Mouse (Mus musculus) small intestine, adult 2 months (tissue): ENCODE measurements around the gene Tmem121. TPM values are rescaled to one million over a fixed set of nuclear protein-coding genes. Genes with fewer than 3 reads are reported as not detected.
"Not testable (repeated sequence)": the region's sequence is repeated elsewhere in the genome, so short reads cannot be mapped to it uniquely, and the experiment has no call there.

Experiments
- H3K27ac ChIP-seq: fragments of 200-500 bp; 2 replicates; pipeline ENCODE4 v1.5.1; 2012; ENCODE audit warnings: low read depth, low read length, control low read depth, inconsistent platforms; ENCODE audit not compliant: insufficient read depth
- H3K27me3 ChIP-seq: fragments of 200-500 bp; 2 replicates; pipeline ENCODE4 v1.6.1; 2012; ENCODE audit warnings: mild to moderate bottlenecking, moderate library complexity, low read length, inconsistent platforms; ENCODE audit not compliant: control insufficient read depth, insufficient read depth
- H3K36me3 ChIP-seq: fragments of 200-500 bp; 2 replicates; pipeline ENCODE4 v1.6.1; 2012; ENCODE audit warnings: mild to moderate bottlenecking, low read length, control low read depth, inconsistent platforms; ENCODE audit not compliant: control insufficient read depth, insufficient read depth
- H3K4me1 ChIP-seq: fragments of 200-500 bp; 2 replicates; pipeline ENCODE4 v1.6.1; 2012; ENCODE audit warnings: low read length, inconsistent platforms, mixed read lengths; ENCODE audit not compliant: control insufficient read depth, insufficient read depth, insufficient read length
- H3K4me3 ChIP-seq: fragments of 200-500 bp; 2 replicates; pipeline ENCODE4 v1.5.1; 2012; ENCODE audit warnings: low read depth, mild to moderate bottlenecking, control low read depth, inconsistent platforms, low read length, moderate library complexity
- CTCF ChIP-seq: fragments of 200-500 bp; IDR thresholded peaks from 2 replicates; pipeline ENCODE4 v1.5.1; 2012; ENCODE audit warnings: low read depth, mild to moderate bottlenecking, control low read depth, inconsistent platforms, low read length, moderate library complexity, mixed read lengths; ENCODE audit not compliant: insufficient replicate concordance, insufficient read length; ENCODE audit errors: extremely low read depth
- POLR2A ChIP-seq: fragments of 200-500 bp; IDR thresholded peaks from 2 replicates; pipeline ENCODE4 v1.6.1; 2012; ENCODE audit warnings: low read depth, mild to moderate bottlenecking, control low read depth, inconsistent platforms, low read length, moderate library complexity
- WGBS: fragments of 180-500 bp; shearing (Covaris S2); methylation state at CpG from one replicate; pipeline ENCODE4 v1.1.7; 2018; 5-methylcytosine and 5-hydroxymethylcytosine counted together
- polyA plus RNA-seq: library from polyadenylated mRNA; depleted of rRNA; stranded (reverse); fragments of >200 nt; gene quantifications from 2 replicates; pipeline ENCODE4 v1.2.3, GENCODE M21; 2012

The Tmem121 gene
- polyA plus RNA-seq, 1 experiment = 2.4 TPM

GRCm38 (mm10) chr12:113187584-113188295, 2.0 kb downstream of the Tmem121 start:
- WGBS = 7% methylated on average over 56 of the region's 56 CpGs
- Histone ChIP-seq H3K4me1 (peaks cover 10% of the 10 kb centered on the region), H3K27me3 (peaks cover 27% of the 10 kb centered on the region), H3K4me3 (peak overlapping the region; percentile 42), H3K27ac (no peak overlapping the region), H3K36me3 (no peaks in the 10 kb centered on the region)
- TF ChIP-seq POLR2A (no peak), CTCF (peak; percentile 80)

GRCm38 (mm10) chr12:113188349-113189055, 2.8 kb downstream of the Tmem121 start:
- Histone ChIP-seq H3K27me3 (peaks cover 27% of the 10 kb centered on the region), H3K4me1 (peaks cover 10% of the 10 kb centered on the region), H3K36me3 (no peaks in the 10 kb centered on the region), H3K4me3 (no peak overlapping the region), H3K27ac (no peak overlapping the region)
- TF ChIP-seq POLR2A = no peak
- no peak for TF ChIP-seq CTCF
- WGBS = 79% methylated on average over 51 of the region's 51 CpGs

GRCm38 (mm10) chr12:113193423-113193822, 7.7 kb downstream of the Tmem121 start:
- H3K27ac ChIP-seq = no peak overlapping the region
- H3K4me3 ChIP-seq = no peak overlapping the region
- H3K36me3 ChIP-seq = no peaks in the 10 kb centered on the region
- no peaks in the 10 kb centered on the region for H3K4me1 ChIP-seq
- 41% methylated on average over 2 of the region's 2 CpGs for WGBS
- no peaks in the 10 kb centered on the region for H3K27me3 ChIP-seq
- TF ChIP-seq POLR2A = no peak
- no peak for TF ChIP-seq CTCF

- not testable (repeated sequence) for H3K4me3 ChIP-seq, H3K27me3 ChIP-seq, H3K4me1 ChIP-seq, H3K27ac ChIP-seq, H3K36me3 ChIP-seq
- WGBS = 98% methylated on average over 3 of the region's 6 CpGs
Observed at GRCm38 (mm10) chr12:113199132-113199531, 13.4 kb downstream of the Tmem121 start.

GRCm38 (mm10) chr12:113201301-113201700, 15.6 kb downstream of the Tmem121 start:
- TF ChIP-seq CTCF = no peak
- TF ChIP-seq POLR2A = no peak
- WGBS = 87% methylated on average over 4 of the region's 4 CpGs

GRCm38 (mm10) chr12:113202008-113202407, 16.3 kb downstream of the Tmem121 start:
- Histone ChIP-seq H3K27me3 (no peaks in the 10 kb centered on the region), H3K27ac (no peak overlapping the region), H3K36me3 (no peaks in the 10 kb centered on the region), H3K4me1 (no peaks in the 10 kb centered on the region), H3K4me3 (no peak overlapping the region)
- TF ChIP-seq CTCF (no peak), POLR2A (no peak)

More at GRCm38 (mm10) chr12:113201301-113201700, 15.6 kb downstream of the Tmem121 start:
- no peaks in the 10 kb centered on the region for H3K27me3 ChIP-seq
- no peaks in the 10 kb centered on the region for H3K36me3 ChIP-seq
- no peaks in the 10 kb centered on the region for H3K4me1 ChIP-seq
- H3K27ac ChIP-seq = no peak overlapping the region
- H3K4me3 ChIP-seq = no peak overlapping the region

- no peaks in the 10 kb centered on the region for H3K36me3 ChIP-seq
- no peaks in the 10 kb centered on the region for H3K4me1 ChIP-seq
- TF ChIP-seq POLR2A = no peak
- TF ChIP-seq CTCF = no peak
- H3K27me3 ChIP-seq = no peaks in the 10 kb centered on the region
- H3K27ac ChIP-seq = no peak overlapping the region
- no peak overlapping the region for H3K4me3 ChIP-seq
- WGBS = 78% methylated on average over 7 of the region's 7 CpGs
Observed at GRCm38 (mm10) chr12:113203522-113203921, 17.8 kb downstream of the Tmem121 start.

GRCm38 (mm10) chr12:113205251-113205942, 19.7 kb downstream of the Tmem121 start:
- H3K27me3 ChIP-seq = no peaks in the 10 kb centered on the region
- no peak overlapping the region for H3K27ac ChIP-seq
- TF ChIP-seq POLR2A (no peak), CTCF (no peak)
- 81% methylated on average over 7 of the region's 7 CpGs for WGBS
- no peaks in the 10 kb centered on the region for H3K36me3 ChIP-seq
- no peaks in the 10 kb centered on the region for H3K4me1 ChIP-seq
- H3K4me3 ChIP-seq = no peak overlapping the region
